Mouse (Mus musculus): ENCODE results near the gene Calhm5.

Calhm5 gene

DNA sequence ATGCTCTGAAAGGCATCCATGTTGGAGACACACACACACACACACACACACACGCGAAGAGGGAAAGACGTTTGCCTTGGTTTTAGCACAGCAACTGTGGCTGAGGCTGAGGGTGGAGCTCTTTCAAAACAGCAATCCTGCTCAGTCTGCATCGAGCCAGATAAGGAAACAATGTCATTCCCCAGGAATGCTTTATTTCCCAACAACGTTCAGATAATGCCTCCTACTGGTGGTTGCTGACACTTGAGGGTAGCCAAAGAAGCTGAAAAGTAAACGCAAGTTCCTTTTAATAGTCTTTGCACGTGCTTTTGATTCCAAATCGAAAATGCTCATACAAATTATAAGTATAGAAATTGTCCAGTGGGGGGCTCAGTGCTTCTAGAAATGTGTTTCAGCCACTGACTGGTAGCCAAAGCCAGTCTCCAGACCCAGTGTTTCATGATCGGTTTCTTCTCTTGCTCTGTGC lies at the start of gene Calhm5:
Gene Calhm5 (minus strand): TSS at position 102 of the 466 bp plus-strand sequence.
- peak; percentile 8 for DNase-seq

DNA sequence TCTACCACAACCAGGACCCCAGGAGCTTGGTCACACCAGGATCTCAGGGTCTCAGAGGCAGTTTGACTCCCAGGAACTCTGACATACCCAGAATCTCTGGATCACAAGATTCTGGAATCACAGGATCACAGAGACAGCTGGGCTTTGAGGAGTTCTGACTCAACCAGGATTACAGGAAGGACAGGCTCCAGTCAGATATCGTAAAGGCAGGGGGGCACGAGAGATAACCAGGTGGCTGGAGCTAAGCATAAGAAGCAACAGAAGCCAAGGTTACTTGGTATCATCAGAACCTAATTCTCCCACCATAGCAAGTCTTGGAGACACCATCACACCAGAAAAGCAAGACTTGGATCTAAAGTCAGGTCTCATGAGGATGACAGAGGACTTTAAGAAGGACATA lies 45.4 kb upstream of the Calhm5 start:
- DNase-seq: no peak

DNA sequence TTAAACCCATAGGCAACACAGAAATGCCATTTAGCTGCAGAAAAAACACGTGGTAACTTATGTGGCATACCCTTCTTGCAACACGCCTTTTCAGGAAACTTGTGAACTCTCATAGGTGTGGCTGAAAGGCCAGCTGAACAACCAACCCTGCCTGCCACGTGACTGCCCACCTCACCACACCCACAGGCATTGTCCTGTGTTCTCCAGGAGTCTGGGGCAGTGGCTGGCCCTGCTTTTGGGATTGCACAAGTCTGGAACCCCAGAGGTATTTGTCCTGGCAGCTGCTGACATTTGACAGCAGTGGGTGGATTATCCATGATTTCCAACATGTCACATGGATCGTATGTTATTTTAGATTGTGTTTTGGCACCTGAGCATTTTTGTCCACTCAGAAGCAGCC lies 43.4 kb upstream of the Calhm5 start:
- no peak for DNase-seq

DNA sequence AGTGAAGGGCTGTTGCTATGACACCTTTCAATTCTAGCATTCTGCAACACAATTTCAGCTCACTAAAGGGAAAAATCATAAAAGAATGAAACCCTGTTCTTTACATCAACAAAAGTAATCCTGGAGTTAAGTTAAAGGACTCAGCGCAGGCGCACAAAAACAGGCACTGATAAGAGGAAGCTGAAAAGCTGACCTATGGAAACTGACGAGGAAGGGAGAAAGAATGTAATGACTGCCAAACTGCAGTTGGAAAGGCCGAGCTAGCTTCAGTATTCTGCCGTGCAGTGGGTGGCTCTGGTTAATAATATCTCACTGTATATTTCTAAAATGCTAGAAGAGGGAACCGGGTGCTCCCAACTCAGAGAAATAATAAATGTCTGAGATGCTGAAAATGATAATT lies 41.7 kb upstream of the Calhm5 start:
- DNase-seq: no peak

DNA sequence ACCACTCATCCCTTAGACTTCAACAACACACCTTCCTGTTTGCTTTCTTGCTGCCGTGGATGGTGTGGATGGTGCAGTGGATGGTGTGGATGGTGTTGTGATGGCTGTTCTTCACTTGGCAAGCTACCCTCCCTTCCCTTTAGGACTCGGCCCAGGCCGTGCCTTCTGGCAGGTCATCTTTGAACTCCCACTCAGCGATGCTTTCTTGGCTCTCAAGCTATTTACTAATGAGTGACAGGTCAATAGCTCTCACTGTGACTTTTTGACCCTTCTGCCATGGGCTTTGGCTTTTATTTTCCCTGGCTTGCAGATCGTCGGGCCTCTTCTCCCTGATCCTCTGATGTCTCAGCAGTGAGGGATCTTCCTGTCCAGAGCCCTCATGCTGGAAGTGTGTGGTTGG lies 40.1 kb upstream of the Calhm5 start:
- no peak for DNase-seq

DNA sequence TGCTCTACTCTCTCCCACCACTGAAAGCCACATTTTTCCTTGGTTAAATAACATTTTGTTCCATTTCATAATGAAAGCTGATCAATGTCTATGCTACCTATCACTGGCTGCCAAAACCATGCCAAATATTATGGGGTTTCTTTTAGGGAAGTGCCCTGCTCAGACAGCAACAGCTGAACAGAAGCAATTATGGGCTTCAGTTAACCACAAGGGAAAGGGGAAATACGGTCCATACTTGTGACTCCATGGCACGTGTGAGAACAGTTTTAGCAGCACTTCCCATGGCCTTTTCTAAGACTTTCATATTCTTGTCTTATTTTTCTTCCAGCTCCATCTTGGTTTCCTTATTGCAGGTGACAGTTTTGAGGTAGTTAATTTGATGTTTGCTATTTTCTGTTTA lies 35.0 kb upstream of the Calhm5 start:
- no peak for DNase-seq

DNA sequence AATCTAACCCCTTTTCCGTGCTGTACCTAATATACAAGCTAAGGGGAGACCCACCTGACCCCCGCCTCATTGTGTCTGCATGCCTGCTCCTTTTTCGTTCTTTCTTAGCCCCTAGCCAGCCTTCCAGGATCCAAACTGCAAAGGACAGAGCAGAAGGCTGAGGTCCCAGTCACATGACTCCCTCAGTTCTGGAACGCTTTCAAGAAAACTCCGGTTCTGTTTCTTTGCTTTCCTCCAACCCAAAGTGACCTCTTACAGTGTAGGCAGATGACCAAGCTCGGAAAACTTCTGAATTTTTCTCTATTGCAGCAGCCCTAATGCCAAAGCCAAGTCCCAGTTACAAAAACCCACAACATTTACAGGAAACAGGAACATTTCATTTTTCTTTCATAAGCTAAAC lies 32.1 kb upstream of the Calhm5 start:
- DNase-seq: no peak

DNA sequence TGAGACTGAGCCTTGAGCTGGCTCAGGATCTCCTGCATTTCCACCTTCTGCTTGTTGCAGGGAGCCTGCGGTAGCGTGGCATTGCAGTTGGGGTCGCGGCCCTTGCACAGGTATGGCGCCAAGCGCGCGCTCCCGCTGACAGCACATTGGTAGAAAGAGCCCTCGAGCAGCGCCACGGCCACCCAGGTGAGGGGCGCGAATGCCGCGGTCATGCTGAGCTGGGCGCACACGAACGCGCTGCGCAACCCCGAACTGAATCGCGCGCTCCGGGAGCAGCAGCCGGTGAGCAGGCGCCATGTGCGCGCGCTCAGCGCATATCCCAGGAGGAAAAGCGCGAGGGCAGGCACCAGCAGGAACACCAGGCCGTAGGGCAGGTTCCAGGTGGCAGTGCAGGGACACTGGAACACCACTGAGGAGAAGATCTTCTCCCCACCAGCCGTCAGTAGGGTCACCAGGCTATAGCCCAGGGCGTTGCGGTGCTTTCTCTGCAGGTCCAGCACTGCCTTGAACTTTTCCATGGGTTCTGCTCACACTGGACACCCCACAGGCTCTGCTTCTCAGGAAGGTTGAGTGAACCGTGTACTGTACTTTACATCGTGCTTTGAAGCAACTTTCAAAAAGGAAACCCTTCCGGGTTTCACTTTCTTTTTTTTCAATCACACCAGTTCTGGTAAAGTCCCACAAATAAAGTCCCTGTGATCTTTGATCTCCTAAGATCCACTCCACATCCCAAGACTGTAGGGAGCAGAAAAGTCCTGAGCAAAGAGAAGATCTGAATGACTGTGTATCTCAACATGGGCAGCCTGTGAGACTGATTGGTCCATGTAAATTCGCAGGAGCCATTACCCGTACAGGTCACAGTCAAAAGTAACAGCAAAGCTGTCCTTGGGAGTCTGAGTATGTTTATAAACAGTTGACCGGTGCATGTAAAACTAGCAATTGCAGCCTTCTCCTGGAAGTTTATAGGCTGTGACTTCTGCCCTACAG lies 31.4 kb upstream of the Calhm5 start, which contains the start of gene Calhm6:
Gene Calhm6 (minus strand): TSS at position 593 of the 987 bp plus-strand sequence.
- no peak for DNase-seq

DNA sequence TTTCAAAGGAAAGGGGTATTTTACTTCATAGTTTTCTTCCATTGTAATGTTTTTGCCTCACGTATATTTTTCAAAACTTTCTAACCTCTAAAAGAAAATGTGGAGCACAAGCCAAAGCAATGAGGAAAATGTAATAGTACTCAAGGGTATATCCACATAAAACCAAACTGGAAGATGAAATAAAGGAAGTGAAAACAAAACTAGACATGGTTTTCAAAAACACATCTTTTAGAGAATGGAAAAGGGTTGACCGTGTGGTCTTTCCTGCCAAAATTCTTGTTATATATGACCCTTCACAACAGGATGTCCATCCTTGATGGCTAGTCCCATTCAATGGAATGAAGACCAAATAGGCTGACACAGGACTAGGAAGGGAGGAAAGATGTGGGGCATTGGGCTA lies 22.1 kb upstream of the Calhm5 start:
- DNase-seq: no peak

DNA sequence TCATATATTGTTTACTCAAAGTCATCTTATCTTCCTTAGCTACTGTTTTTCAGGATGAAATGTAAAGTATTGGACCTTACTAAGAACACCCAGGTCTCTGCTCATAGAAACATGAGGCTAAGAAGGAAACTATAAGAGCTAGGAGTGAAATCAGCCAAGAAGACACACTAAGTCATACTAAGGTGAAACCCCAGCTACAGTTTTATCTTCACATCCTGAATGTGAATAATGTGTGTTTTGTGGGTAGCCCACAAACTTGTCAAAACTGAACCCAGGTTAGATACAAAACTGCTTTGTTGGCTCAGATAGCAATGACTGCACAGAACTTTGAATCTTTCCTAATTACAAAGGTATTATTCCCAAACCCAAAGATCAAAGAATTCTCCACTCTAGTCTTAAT lies 21.5 kb upstream of the Calhm5 start:
- no peak for DNase-seq

DNA sequence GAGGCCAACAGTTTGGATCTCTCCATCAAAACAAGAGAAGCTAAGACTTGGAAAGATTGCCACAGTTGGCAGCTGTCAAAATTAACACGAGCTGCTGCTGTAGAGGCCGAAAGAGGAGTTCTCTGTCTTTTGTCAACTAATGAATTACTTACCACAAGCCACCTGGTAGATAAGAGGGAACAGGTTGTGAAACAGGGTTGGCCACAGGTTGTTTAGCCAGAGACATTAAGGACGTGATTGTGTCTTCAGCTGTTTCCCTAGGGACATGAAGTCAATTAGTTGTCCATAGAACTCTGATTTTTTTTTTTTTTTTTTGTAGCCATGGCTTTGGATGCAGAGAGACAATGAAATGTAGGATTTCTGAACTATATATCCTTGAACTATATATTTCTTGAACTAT lies 20.8 kb upstream of the Calhm5 start:
- no peak for DNase-seq

DNA sequence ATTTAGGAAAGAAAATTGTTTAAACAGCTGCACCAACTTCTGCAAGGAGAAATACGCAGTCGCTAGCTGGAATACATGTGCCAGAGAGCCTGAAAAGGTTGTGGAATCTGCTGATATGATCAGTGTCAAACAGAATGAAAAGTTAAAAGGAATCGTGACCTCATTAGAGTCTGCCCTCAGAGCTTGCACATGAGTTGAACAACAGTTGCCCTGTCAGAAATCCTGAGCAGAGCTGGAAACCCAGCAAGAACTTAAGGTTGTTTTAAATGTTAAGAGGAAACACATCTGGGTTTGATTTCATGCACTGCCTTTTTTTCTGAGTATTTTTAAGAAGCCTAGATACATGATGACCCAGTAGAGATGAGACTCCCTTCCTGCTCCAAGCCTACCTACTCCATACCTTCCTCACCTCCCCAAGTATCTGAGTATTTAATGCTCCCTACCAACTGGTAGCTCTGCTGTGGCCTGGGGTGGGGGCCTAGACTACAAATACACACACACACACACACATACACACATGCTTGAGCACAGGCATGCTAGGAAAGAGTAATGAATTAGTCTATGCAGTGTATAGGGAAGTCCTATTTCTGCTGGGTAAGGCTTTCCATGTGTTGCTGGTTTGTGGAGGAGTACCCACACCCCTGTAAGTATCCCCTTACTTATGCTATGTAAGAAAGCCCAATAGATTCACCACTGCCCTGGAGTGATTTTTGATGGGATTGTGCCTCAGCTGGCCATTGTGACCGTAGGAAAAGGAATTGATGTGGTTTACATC lies 15.8 kb upstream of the Calhm5 start:
- no peak for DNase-seq

DNA sequence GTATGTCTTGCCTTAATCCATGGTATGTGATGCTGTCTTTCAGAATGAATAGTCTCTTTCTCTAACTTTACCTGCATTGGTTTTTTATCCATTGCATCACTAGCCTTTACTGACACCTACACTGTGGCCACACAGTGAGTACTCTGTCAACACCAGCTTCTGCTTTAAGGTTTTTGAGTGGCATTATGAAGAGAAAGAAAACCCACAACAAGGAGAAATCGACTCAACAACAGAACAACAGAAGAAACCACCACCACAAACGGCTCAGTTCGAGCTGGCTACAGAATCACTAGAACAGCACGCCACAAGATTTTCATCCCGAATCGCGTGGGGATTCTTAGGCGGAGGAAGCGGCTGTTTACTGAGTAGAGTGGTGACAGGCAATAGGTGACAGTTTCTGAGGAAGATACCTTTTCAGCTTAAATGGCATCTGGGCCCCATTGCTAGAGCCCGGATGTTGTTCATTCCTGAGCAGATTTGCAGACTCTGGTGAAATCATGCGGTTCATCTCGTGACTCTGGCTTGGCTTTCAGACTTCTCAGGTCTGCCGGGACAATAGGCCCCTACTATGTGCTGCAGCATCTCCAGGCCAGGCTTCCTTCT lies 14.6 kb upstream of the Calhm5 start:
- no peak for DNase-seq

DNA sequence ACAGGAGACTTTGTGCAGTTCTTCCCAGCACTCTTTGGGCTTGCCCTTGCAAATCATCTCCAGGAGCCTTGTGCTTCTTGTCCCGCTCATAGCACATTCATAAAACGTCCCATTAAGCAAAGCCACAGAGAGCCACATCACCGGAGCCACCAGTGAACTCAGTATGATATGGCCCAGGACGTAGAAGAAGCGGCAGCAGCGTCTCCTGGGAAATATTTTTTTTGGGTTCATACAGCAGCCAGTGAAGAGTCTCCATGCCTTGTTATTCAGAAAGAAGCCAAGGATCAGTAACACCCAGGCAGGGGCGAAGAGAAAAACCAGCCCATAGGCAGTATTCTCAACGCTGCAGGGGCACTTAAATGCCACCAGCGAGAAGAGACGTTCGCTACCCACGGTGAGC lies 355 bp downstream of the Calhm5 start:
- peak; percentile 4 for DNase-seq

DNA sequence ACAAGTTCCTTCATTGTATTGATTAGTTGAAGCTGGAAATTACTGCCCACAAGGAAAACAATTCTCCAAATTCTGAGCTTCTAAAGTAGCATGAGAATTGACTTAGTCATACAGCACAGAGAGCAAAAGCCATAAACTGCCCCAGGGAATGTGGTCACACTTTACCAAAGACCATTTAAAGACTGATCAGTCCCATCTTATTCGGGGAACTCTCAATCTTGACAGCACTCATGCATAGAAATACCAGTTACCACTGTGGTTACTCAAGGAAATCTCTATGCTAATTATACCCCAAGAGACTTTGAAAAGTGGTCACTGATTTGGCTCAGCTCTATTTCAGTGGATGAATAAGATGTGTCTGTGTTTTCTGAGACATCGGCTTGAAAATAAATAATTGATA lies 1.2 kb downstream of the Calhm5 start:
- no peak for DNase-seq

DNA sequence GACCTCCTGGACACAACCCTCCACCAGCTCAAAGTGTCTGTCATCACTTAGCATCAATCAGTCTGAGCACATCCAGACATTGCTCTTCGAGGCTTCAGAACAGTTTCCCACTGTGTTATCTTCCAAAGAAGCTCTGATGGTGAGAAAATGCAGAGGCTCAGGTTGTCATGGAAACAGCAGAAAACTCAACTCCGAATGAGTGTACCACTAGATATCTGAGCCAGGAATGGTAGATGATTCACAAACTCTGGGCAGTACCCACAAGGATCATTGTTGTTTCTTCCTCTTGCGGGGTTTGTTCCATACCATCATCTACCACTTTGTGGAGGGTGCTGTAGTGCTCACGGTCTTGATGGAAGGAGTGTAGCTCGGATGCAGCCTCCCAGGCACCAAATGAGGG lies 4.4 kb downstream of the Calhm5 start:
- DNase-seq: no peak

DNA sequence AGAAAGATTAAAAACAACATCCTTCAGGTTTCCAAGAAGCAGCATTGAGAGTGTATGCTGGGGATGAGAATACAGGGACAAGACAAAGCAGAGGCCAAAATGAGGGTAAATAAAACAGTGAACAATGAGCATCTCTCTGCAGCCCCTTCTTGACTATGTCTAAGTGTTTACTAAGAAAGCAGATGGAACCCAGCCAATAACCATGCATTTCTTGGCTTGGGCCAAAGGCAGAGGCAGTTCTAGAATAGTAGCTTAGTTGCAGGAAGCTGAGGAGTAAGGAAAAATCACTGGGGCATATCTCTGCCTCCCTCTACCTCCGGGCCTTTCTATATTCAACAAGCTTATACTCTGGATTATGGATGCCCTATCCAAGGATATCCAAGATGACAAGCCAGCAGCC lies 5.8 kb downstream of the Calhm5 start:
- no peak for DNase-seq

DNA sequence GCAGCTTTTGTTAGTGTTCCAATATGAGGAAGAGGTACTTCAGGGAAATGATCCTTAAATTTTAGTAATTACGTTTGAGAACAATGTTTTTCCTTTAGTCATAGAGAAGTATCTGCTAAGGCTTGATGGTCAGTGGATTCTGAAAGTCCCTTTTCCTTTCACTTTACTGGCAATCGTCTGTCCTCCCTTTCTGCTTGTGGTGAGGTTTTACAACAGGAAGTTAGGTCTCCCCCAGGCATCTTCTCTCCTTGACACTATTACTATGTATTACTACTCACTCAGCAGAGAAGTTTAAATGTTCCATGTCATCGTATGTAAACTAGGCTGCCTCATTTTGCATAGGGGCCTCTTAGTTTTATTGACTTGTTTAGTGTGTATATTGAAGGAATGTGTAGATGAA lies 6.8 kb downstream of the Calhm5 start:
- DNase-seq: no peak

DNA sequence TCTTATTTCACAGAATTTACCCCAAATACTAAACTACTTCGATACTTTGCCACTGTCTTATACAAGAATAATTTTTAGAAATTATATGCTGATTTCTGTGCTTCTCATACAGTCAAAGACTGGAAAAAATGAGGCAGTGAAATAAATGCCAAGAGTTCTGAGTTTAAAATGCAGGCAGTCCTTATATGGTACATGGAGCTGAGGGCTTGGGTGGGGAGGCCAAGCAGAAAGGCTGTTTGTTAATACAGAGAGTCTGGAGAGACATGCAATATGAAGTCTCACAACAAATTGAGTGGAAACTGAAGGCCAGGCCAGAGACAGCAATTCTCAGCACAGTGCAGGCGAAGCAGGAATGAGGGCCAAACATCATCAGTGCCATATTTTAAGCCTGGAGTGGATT lies 7.8 kb downstream of the Calhm5 start:
- DNase-seq: no peak

DNA sequence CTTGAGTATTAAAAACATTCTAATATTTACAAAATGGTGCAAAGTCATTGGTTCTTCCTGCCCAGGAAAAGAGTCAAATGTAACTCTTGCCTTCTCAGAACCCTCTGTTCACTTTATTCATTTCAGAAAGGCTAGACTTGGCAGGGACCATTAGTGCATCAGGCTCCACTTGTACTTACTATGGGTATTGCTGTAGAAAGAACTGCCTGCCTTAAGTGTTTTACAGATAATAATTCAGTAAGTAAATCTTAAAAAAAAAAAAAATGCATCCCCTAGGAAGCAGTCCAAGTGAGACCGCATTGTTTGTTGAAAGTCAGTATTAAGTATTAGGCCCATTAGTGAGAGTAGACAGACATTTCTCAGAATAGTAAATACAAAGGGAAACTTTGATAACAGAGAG lies 9.8 kb downstream of the Calhm5 start:
- DNase-seq: no peak

DNA sequence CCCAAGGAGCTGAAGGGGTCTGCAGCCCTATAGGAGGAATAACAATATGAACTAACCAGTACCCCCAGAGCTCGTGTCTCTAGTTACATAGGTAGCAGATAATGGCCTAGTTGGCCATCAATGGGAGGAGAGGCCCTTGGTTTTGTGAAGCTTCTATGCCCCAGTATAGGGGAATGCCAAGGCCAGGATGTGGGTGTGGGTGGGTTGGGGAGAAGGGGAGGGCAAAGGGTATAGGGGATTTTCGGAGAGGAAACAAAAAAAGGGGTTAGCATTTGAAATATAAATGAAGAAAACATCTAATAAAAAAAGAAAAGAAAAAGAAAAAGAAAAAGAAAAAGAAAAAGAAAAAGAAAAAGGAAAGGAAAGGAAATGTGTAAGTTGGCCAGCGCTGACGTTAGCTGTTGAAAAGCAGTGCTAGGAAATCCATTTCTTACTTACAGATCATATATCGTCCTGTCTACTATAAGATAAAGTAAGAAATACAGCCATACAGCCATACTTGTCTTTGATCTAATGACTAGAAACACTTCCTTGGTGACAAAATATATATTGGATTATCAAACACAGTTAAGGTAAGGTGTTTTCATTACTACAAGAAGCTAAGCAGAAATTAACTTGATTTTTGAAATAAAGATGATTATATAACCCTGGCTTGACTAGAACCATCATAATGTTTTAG lies 21.7 kb downstream of the Calhm5 start:
- DNase-seq: no peak

DNA sequence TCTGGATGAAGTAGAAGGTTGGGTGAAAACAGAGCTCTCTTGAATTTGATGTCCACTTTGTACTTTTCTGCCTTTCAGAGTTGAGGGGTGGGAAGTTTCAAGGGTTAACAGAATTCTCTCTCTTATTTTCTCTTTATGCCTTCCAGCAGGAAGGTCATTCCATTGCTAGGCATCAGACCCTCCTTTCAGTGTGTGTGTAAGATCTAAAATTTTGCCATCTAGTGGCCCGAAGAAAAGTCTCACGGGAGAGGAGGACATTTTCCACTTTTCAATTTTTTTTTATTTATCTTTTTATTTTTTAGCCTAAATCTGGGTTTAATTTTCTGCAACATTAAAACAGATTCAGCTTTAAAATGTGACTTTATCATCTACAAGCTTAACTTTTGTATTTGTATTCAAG lies 24.7 kb downstream of the Calhm5 start:
- no peak for DNase-seq

DNA sequence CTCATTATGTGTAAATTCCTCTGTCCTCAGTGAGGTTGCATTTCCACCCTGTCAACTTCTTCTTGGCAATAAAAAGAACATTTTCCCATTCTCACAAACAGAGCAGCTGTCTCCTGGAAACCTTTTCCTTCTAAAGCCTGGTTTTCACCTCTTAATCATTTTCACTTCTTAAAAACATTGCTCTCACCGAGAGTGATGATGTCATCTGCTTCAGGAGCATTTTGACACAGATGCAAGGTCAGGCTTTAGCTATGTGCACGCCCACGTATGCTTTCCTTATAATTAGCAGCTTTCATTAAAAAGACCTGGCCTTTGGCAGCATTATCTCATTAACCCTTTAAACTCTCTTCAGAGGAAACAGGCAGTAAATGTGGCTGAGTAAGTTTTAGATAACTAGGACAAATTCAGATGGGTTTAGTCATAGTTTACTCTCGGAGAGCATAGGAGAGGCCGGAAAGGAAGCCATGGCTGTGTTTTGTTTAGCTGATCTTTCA lies 25.3 kb downstream of the Calhm5 start:
- DNase-seq: no peak

Data from cerebellum, adult 9-11 months (tissue).